Mouse (Mus musculus) embryonic fibroblast, embryonic 13.5 days (primary cell): ENCODE measurements at regions not wholly inside any gene's neighbourhood (a gene's known extent, or its start where the extent isn't known, plus 50 kb on each side); places are given as distances from the start of the nearest gene placed in this dataset.

Experiments used
- H3K27ac ChIP-seq: 2 replicates; pipeline ENCODE4 v1.5.1; 2012; ENCODE audit warnings: low read length, control low read depth, inconsistent platforms; ENCODE audit not compliant: insufficient read depth
- H3K4me1 ChIP-seq: 2 replicates; pipeline ENCODE4 v1.6.1; 2011; ENCODE audit warnings: low read length; ENCODE audit not compliant: control insufficient read depth, insufficient read depth
- H3K4me3 ChIP-seq: 2 replicates; pipeline ENCODE4 v1.5.1; 2011; ENCODE audit warnings: mild to moderate bottlenecking, control low read depth, low read length; ENCODE audit not compliant: insufficient read depth
- CTCF ChIP-seq: IDR thresholded peaks from 2 replicates; pipeline ENCODE4 v1.5.1; 2011; ENCODE audit warnings: mild to moderate bottlenecking, control low read depth, low read length, moderate library complexity, borderline replicate concordance; ENCODE audit not compliant: insufficient read depth
- POLR2A ChIP-seq: IDR thresholded peaks from 2 replicates; pipeline ENCODE4 v1.6.1; 2011; ENCODE audit warnings: low read depth, mild to moderate bottlenecking, control low read depth, low read length, moderate library complexity

DNA sequence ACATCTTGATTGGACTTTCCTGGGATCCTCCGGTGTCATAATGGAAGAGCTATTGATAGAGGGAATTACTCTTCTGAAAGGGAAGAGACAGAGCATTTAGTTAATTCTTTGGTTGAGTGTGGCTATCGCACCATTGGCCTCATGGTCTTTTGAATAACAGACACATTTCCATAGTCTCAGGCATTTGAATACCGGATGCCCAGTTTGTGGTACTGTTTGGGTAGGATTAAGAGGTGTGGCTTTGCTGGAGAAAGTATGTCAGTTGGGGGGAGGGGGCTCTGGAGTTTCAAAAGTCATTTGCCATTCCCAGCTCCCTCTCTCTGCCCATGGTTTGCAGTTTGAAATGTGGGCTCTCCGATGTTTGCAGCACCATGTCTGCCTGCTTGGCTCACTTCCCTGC is 139.4 kb upstream of the Smim15 start:
- H3K27ac ChIP-seq = no peak overlapping the region
- no peaks in the 10 kb centered on the region for H3K4me1 ChIP-seq
- no peak overlapping the region for H3K4me3 ChIP-seq
- TF ChIP-seq CTCF (no peak), POLR2A (no peak)

DNA sequence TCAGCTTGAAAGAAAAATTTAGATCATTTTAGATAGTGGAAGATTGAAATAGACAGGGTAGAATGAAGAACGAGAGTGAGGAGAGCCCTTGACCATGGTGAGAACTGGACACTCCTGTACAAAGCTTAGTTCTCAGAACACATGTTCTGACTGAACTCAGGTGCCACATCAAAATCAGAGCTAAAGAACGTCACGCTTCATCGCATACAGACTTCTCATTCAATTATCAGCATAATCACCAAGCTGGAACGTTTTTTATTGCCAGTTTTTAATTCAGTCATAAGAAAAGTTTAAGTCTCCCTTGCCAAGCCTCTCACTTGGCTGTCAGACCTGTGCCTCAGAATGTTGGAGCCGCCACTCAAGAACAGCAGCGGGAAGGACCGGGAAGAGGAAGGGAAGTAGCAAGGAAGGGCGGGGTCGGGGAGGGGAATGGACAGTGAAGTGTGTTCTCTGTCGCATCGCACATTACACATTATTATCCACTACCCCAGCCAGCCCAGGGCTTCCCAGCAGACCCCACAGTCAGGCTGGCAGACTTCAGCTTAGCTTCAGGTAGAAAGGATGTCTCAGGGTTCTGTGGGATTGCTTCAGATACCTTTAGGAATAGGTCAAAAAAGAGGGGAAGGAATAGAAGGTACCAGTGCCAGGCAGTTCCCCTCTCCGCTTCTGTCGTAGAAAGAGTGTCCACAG is 140.1 kb upstream of the Smim15 start:
- Histone ChIP-seq H3K4me3 (no peak overlapping the region), H3K4me1 (no peaks in the 10 kb centered on the region), H3K27ac (no peak overlapping the region)
- no peak for TF ChIP-seq POLR2A
- TF ChIP-seq CTCF = no peak

DNA sequence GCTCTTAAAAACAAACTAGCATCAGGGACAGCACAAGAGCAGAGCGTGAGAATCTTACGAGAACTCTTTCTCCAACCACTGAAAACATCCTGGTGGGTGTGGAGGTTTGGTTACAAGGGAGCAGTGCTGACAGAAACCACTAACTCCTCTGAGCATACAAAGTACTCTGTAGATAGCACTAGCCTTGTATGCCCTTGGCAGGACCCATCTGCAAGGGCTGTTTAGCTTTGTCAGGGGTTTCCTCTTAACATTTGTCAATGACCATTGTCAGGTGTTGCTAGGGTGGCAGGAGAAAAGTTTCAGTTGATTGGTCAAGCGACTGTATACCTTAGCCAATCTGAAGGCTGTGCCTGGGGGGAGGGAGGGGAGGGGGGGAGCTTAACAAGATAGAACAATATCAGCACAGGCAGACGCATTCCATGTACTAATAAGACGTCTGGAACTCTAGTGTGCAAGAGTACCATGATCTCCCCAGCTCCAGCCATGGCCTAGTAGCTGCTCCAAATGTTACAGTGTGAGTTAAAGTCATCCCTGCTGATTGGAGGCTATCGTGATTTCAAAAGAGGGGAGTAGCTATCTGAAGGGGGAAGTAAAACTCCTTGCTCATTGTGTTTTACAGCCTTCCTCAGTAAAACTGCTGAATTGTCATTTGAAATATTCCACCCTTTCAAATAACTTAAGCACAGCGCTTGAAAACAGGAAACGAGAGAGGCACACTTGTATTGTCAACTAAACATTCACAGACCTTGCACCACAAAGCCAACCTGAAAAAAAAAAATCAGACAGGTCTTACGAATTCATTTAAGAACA is 140.9 kb upstream of the Smim15 start:
- Histone ChIP-seq H3K4me1 (no peaks in the 10 kb centered on the region), H3K27ac (no peak overlapping the region)
- no peak for TF ChIP-seq POLR2A
- TF ChIP-seq CTCF = no peak

DNA sequence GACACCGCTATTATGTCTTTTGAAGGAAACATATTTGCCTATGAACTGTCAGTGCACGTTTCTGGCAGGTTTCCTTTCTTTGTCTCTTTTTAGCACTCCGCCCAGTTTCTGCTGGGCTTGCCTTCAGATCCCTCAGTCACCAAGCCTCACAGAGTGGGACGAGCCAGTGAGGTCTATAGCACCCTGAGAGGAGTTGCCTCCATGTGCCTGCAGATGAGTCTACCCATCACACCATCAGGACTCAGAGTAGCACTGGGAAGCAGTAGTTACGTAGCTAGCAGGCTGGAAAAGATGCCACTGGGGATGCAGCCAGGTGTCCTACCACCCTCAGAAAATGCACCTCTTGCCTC is 141.5 kb upstream of the Smim15 start:
- TF ChIP-seq POLR2A (no peak), CTCF (no peak)
- Histone ChIP-seq H3K4me1 (no peaks in the 10 kb centered on the region), H3K4me3 (no peak overlapping the region), H3K27ac (no peak overlapping the region)

More for the DNA sequence above, 140.9 kb upstream of the Smim15 start:
- no peak overlapping the region for H3K4me3 ChIP-seq

DNA sequence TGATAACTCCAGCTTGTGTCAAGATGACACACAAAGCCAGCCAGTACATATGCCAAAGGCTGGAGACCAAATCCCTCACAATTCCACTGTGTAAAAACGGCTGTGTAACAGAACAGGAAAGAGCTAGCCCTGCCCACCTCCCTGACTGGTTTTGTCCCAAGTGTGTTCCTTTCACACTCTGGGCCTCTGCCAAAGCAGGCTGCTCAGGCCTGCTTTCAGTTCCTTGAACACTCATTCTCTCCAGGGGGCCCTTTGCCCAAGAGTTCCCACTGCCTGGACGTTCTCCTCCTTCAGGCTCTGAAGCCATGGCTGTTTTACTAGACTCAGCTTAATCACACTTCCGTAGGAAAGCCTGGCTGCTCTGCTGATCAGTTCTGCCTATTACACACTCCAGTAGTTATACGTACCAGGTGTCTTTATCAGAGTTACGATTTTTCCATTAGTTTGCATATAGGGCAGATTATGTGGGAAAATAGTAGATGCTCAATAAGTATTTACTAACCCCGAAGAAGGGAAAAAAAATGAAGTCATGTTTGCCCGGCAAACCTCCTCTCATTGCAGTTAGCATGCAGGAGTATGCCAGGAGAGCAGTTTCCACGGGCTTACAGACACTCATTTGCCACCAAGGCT is 144.5 kb upstream of the Smim15 start:
- H3K27ac ChIP-seq = peak overlapping the region; percentile 2; the same call in 1 of the 2 replicates
- no peak overlapping the region for H3K4me3 ChIP-seq
- TF ChIP-seq POLR2A (no peak), CTCF (no peak)
- no peaks in the 10 kb centered on the region for H3K4me1 ChIP-seq

DNA sequence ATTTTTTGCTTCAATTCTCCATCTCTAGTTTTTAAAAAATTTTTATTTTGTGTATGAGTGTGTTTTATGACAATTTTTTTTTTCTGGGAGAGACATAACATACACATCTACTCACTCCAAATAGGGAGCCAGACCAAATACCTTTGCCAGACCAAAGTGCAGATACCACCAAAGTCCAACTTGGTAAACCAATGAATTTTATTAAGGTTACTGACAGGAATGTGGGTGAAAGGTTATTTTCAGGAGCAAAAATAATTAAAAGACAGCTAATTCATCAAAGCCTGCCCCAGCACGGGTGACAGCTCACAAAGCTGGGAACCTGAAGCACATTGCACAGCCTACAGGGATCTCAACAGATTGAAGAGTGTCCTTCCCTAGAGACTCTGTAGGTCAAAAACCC is 146.6 kb upstream of the Smim15 start:
- H3K4me3 ChIP-seq = no peak overlapping the region
- no peak for TF ChIP-seq POLR2A
- no peak for TF ChIP-seq CTCF
- H3K4me1 ChIP-seq = no peaks in the 10 kb centered on the region
- H3K27ac ChIP-seq = no peak overlapping the region

DNA sequence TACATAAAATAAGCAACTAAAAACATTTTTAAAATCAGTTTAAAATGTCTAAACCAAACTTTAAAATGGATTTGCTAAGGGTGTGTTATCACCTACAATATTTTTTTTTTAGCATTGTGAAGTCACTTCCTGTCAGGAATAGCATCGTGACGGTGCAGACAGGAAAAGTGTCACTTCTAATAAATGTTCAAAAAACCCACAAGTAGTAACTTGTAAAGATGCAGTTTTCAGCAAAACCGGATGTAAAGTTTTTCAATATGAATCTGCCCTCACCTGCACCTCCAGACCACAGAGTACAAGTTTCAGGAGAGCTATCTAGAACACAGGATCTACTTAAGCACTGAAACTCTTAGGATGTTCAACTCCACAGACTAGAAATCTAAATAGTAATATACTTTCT is 147.1 kb upstream of the Smim15 start:
- H3K4me1 ChIP-seq = peaks cover 4% of the 10 kb centered on the region; the same call in 1 of the 2 replicates
- H3K27ac ChIP-seq = no peak overlapping the region
- H3K4me3 ChIP-seq = no peak overlapping the region
- TF ChIP-seq CTCF (no peak), POLR2A (no peak)

DNA sequence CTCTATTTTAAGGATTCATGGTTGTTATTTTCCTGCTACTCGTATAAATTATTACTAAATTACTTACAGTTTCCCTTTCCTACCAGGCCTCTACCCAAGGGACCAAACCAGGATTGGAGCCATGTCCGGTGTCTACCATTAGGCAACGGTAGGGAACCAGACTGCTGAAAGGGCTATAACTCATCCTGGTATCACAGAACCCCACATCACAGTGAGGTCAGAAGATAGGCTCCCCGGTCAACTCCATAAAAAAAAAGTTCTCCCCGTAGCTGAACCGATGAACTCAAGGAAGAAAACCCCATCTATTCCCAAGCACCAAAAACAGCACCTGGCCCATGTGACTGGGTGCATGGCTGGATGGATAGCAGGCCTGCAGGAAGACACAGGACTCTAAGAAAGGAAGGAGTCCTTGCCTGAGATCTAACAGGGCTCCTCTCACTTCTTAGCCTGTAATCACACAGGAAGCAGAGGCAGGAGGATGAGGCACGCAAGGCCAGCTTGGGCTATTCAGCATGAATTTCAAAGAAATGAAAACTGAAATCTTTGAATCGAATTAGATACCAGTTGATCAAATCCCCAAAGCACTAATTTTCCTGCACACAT is 150.6 kb upstream of the Smim15 start:
- Histone ChIP-seq H3K4me1 (peaks cover 4% of the 10 kb centered on the region; the same call in 1 of the 2 replicates), H3K27ac (0 out of 2 replicates have a peak overlapping the region, but pooled peaks have one; percentile 9), H3K4me3 (no peak overlapping the region)
- no peak for TF ChIP-seq CTCF
- no peak for TF ChIP-seq POLR2A

DNA sequence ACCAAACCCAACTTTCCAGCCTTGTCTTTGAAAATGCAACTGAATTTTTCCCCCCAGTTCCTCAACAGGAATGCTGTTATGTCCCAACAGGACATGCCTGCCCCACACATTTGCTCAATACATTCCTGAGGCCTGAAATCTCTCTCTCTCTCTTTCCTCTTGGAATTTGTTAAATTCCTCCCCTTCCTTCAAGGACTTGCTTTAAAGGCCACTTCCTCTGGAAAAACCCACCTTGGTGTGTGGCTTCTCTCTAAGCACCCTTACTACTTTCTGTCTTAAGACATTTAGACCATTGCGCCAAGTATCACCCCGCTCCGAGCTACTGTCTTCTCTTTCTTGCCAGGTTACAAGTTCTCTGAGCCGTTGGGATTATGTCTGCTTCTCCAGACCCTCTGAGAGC is 151.2 kb upstream of the Smim15 start:
- H3K4me1 ChIP-seq = peaks cover 4% of the 10 kb centered on the region; the same call in 1 of the 2 replicates
- peak overlapping the region; percentile 9; the same call in 1 of the 2 replicates for H3K27ac ChIP-seq
- no peak overlapping the region for H3K4me3 ChIP-seq
- TF ChIP-seq CTCF = no peak
- no peak for TF ChIP-seq POLR2A
